Mouse (Mus musculus): ENCODE measurements around the gene Gnb2.

Gene Gnb2

GRCm38 (mm10) chr5:137518436-137518835 is 14.9 kb downstream of the Gnb2 start, which contains the start of gene Gigyf1:
Gigyf1 (plus strand) TSS chr5:137518548.
- no peak for DNase-seq

DNA sequence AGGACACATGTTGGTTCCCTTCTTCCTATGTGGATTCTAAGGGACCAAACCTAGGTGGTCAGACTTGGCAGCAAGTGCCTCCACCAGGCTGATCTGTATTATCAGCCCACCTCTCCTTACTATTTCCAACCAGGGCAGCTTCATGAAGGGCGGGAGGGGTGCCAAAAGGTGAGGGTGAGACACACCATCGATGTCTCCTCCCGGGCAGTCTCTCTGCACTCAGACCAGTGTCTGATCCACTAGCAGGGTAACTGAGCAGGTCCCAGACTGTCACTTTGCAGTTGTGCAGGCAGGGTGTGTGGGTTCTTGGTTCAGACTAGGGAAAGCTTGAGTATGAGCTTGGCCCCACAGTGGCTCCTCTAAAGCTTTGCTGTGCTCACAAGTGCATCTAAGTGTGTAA is 18.5 kb downstream of the Gnb2 start:
- no peak for DNase-seq

- peak in 1 of 2 experiments; percentile 40 for DNase-seq
Measured at GRCm38 (mm10) chr5:137513951-137514721, 19.2 kb downstream of the Gnb2 start.

GRCm38 (mm10) chr5:137512847-137513794 is 20.2 kb downstream of the Gnb2 start:
- DNase-seq, result peak; percentile 38 to 60

GRCm38 (mm10) chr5:137511706-137512105 is 21.6 kb downstream of the Gnb2 start:
- no peak for DNase-seq

GRCm38 (mm10) chr5:137510573-137511390 is 22.5 kb downstream of the Gnb2 start:
- DNase-seq, result no peak

DNA sequence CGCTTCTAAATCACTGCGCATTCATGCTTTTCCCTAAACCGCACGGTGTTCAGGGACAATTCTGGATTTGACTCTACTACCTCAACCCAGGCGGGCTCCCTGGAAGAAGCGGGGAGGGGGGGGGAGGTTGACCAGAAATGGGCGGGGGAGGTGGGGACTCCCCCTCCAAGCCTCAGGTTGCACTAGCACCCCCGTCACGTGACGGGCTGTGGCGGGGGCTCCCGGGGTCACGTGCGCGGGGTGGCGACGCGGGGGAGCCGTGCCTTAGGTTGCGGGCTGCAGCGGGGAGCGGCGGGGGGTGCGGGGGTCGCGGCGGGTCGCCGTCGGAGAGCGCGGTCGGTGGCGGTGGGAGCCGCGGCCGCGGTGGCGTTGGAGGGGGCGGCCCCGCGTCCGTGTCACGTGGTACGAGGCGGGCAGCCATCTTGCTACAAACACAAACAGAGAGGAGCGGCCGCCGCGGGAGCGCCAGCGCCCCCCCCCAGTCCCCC is 23.3 kb downstream of the Gnb2 start:
- peak; percentile 86 to 90 for DNase-seq

GRCm38 (mm10) chr5:137504041-137504440 is 29.3 kb downstream of the Gnb2 start:
- peak in 1 of 2 experiments; percentile 32 for DNase-seq

GRCm38 (mm10) chr5:137502667-137503110 is 30.6 kb downstream of the Gnb2 start:
- DNase-seq, result peak; percentile 89 to 95

DNA sequence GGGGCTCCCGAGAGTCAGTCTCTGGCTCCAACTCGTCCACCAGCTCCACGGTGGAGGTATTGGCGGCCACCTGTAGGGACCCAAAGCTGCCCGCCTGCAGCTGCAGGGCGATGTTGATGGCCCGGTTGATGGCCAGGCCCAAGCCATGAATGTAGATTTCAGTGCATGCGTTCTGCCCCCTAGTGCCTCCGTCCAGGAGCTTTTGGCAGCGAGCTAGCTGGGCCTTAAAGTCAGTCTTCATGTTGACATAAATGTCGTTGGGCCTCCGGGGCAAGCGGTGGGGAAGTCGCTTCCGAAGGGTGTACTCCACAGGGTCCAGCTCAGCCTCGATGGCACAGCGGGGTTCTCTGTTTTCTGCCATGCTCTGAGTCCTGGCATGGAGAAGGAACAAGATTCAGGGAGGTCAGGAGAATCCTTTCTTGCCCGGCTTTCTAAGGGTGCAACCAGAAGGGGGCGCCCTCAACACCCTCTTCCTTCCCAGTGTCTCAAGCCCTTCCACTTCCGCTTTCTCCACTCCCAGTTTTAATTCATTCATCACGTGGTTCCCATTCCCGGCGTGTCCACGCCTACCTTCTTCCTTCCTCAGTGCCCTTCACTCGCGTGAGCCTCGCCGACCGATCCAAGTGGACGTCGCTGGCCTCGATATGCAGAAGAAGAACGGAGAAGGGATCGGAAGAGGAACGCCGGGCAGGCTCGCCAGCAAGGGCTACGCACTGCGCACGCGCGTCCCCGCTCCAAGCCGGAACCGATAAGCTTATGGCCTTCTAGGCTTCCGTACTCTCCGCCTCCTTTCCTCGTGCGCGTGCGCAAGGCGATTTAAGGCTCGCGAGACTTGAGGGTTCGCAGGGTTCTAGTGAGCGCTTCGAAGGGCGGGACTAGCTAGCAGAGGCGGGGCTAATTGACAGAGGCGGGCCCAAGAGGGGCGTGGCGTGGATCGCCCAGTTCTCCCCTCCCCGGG is 31.3 kb downstream of the Gnb2 start, which contains the start of gene Pop7:
Gene Pop7, minus strand, starts transcription at position 810 of the 958 bp plus-strand sequence.
- peak; percentile 99 to 100 for DNase-seq

DNA sequence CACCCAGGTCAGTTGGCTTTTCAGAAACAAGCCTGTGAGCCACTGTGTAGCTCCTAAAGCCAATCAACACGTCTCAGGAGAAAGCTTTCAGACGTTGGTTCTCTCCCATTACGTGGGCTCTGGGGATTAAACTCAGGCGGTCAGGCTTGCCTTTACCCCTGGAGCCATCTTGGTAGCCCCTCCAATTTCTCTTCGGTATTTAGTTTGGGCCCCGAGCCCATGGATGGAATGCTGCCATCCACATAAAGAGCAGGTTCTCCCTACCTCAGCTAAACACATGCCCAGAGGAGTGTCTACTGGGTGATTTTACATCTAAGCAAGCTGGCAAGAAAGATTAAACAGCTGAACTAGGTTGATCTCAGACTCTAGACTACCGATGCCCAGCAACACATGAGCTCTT is 33.1 kb downstream of the Gnb2 start:
- no peak for DNase-seq

DNA sequence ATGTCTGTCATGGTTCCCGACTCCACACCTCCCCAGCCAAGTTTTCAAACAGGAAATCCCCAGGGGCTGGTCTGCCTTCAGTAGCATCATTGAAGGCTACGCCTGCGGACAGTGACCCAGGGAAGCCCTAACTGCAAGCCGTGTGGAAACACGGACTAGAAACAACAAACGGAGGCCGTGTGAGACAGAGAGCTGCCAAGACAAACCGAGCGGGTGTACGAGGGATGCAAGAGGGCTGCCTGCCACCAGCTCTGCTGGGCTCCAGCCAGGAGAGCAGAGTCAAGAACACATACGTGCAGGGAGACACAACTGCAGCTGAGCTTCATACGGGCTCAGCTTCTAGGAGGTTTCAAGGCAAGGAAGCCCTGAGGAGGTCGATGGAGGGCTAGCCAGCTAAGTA is 39.5 kb downstream of the Gnb2 start:
- peak; percentile 15 to 64 for DNase-seq

GRCm38 (mm10) chr5:137491559-137491958 is 41.8 kb downstream of the Gnb2 start:
- peak; percentile 63 to 78 for DNase-seq

- DNase-seq, result peak in 1 of 2 experiments; percentile 14
Measured at GRCm38 (mm10) chr5:137487616-137488015, 45.7 kb downstream of the Gnb2 start.

GRCm38 (mm10) chr5:137485851-137486155 is 47.5 kb downstream of the Gnb2 start:
- no peak for DNase-seq

- no peak for DNase-seq
Measured at GRCm38 (mm10) chr5:137485071-137485850, 48.0 kb downstream of the Gnb2 start.

DNA sequence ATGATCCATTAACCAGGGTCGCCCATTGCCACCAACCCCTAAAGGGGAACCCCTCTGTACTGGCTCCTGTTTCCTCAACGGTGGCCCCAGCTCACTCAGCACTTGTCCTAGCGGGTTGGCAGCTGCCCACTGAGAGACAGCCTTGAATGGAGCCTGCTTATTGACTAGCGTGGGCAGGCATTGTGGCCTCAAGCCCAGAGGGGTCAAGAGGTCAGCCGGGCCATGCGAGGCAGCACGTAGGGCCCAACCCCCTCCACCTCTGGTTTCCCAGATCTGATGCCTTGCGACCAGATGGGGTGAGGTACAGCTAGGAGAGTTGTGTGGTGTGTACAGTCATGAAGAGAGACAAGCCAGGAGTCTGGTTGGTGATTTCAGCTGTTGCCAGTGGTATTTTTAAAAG is 51.4 kb downstream of the Gnb2 start:
- DNase-seq, result peak; percentile 8 to 41

- peak; percentile 84 to 91 for DNase-seq
Measured at GRCm38 (mm10) chr5:137481138-137481537, 52.2 kb downstream of the Gnb2 start.

Data from kidney, postnatal 25 days (tissue).